Mouse (Mus musculus) heart, postnatal 25 days (tissue): Measurements from ENCODE around the gene Chst4. TPM values are rescaled to one million over a fixed set of nuclear protein-coding genes. Genes with fewer than 3 reads are reported as not detected.

Experiments used
- total RNA-seq, 2 experiments: library from RNA; stranded (reverse); gene quantifications; 2 replicates each; pipeline ENCODE4 v1.2.3; 2021

Chst4 gene
- total RNA-seq, 2 experiments from 2014 or later: 3.6 to 5.8 TPM

Other genes with a start within 250 kb of the Chst4 start
- gene Phlpp2, start 171.2 kb downstream of the Chst4 start, total RNA-seq: 1 to 10 TPM; 4.0 to 4.7 TPM
- under 1 TPM in 1 of 2 experiments, not detected in 1; 0.20 TPM for gene Marveld3, start 77.5 kb downstream of the Chst4 start, total RNA-seq
- gene Tat, start 49.3 kb downstream of the Chst4 start, total RNA-seq: under 1 TPM; 0.78 to 0.83 TPM
- gene Zfp612, start 40.0 kb upstream of the Chst4 start, total RNA-seq: 1 to 10 TPM; 6.3 to 7.4 TPM
- not detected for gene Gm21964, start 61.5 kb upstream of the Chst4 start, total RNA-seq
- gene Gm17720, start 63.0 kb upstream of the Chst4 start, total RNA-seq: not detected
- not detected for gene Calb2, start 128.5 kb upstream of the Chst4 start, total RNA-seq
- gene Cmtr2, start 175.9 kb upstream of the Chst4 start, total RNA-seq: 1 to 10 TPM; 2.6 to 2.8 TPM
- under 1 TPM; 0.08 TPM for gene Hydin, start 227.2 kb upstream of the Chst4 start, total RNA-seq